Mouse (Mus musculus) forebrain, embryonic 14.5 days (tissue): ENCODE results near the gene Vill. TPM values are rescaled to one million over a fixed set of nuclear protein-coding genes. Genes with fewer than 3 reads are reported as not detected.
A peak's percentile ranks its signal among the peaks of the same experiment; 100 is the strongest.

Source experiments
- ATAC-seq: fragments of 200-750 bp; cut with Nextera tagmentation; 2 replicates; pipeline ENCODE4 v1.8.0; 2017; ENCODE audit warnings: mild to moderate bottlenecking, moderate library complexity
- DNase-seq: peaks from one replicate; pipeline ENCODE4 v3.0.0-alpha.2; 2015; ENCODE audit warnings: low spot score
- H3K27ac ChIP-seq: fragments of 300-500 bp; sonication (generic); 2 replicates; pipeline ENCODE4 v1.5.1; 2014; ENCODE audit warnings: low read depth, mild to moderate bottlenecking, control low read depth, low read length, moderate library complexity
- H3K27me3 ChIP-seq: fragments of 300-500 bp; sonication (generic); replicated peaks from 2 replicates; pipeline ENCODE4 v1.6.1; 2014; ENCODE audit warnings: low read length, control low read depth, mixed read lengths; ENCODE audit not compliant: control insufficient read depth, insufficient read depth
- H3K36me3 ChIP-seq: fragments of 300-500 bp; sonication (generic); 2 replicates; pipeline ENCODE4 v1.6.1; 2014; ENCODE audit warnings: low read length, control low read depth; ENCODE audit not compliant: control insufficient read depth, insufficient read depth
- H3K4me1 ChIP-seq: fragments of 300-500 bp; sonication (generic); 2 replicates; pipeline ENCODE4 v1.6.1; 2014; ENCODE audit warnings: antibody characterized with exemption, low read length, control low read depth; ENCODE audit not compliant: control insufficient read depth, insufficient read depth
- H3K4me2 ChIP-seq: fragments of 300-500 bp; sonication (generic); 2 replicates; pipeline ENCODE4 v1.6.1; 2014; ENCODE audit warnings: mild to moderate bottlenecking, control low read depth, low read length
- H3K4me3 ChIP-seq: fragments of 300-500 bp; sonication (generic); 2 replicates; pipeline ENCODE4 v1.5.1; 2014; ENCODE audit warnings: low read depth, low read length, control low read depth
- H3K9ac ChIP-seq: fragments of 300-500 bp; sonication (generic); 2 replicates; pipeline ENCODE4 v1.6.1; 2014; ENCODE audit warnings: mild to moderate bottlenecking, low read length, control low read depth, moderate library complexity
- H3K9me3 ChIP-seq: fragments of 300-500 bp; sonication (generic); replicated peaks from 2 replicates; pipeline ENCODE4 v1.6.1; 2016; ENCODE audit warnings: low read length, control low read depth, mixed read lengths; ENCODE audit not compliant: control insufficient read depth
- WGBS: fragments of 180-500 bp; shearing (Covaris S2); extraction: QIAGEN DNeasy Blood & Tissue Kit; methylation state at CpG from one replicate; pipeline ENCODE4 v1.1.7; 2014; 5-methylcytosine and 5-hydroxymethylcytosine counted together
- polyA plus RNA-seq: library from polyadenylated mRNA; unstranded; fragments of >200 nt; fragmentation: Nextera tagmentation; extraction: Ambion mirVana; gene quantifications from 2 replicates; pipeline ENCODE4 v1.2.1, GENCODE M21; 2014

Vill gene
- polyA plus RNA-seq, 1 experiment from 2014 or later = 4.0 TPM

DNA sequence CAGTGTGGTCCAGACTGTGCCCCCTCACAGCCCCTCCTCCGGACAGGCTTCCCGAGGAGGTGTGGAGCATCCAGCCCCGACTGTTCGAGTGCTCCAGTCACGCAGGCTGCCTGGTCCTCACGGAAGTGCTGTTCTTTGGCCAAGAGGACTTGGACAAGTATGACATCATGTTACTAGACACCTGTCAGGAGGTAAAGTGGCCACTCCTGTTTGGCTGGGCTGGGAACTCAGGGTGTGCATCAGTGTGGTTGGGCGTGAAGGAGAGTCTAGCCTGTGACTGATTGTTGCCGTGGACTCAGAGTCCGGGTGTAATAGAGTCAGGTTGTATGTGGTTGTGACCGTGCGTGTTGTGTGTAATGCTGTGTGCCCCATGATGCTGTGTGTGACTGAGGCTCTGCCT, 15.7 kb downstream of the Vill start:
- no peak for ATAC-seq

DNA sequence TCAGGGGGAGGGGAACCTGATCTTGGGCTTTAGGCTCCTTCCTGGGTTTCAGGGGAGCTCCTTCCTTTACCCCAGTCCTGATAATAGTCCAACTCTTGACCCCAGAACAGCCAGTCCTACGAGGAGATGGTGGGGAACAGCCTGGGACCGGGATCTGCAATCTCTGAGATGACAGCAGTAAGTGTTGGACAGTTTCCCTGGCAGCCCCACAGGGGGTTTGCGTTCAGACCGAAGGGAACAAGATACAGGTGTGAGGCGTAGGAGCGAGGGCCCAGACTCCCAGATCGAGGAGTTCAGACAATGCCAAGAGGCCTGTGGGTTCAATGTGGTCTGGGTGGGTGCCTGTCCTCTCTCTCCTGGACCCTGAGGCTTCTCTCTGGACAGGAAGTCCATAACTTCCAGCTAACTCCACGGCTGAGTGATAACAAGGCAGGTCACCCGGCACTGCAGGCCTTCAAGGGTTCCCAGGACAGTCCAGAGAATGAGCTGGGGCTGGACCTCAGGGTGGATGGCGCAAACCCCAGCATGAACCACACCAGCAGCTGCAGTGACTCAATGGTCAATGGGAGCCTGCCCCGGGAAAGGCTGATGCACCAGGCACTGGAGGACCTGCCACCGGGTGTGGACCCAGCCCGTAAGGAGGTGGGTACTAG, 17.7 kb downstream of the Vill start:
- DNase-seq = no peak
- H3K4me3 ChIP-seq = no peak overlapping the region
- H3K36me3 ChIP-seq = no peaks in the 10 kb centered on the region
- no peaks in the 10 kb centered on the region for H3K9me3 ChIP-seq
- H3K27ac ChIP-seq = no peak overlapping the region
- 88% methylated on average over 13 of the region's 13 CpGs for WGBS
- ATAC-seq = no peak
- H3K27me3 ChIP-seq = no peaks in the 10 kb centered on the region
- no peaks in the 10 kb centered on the region for H3K4me1 ChIP-seq
- no peak overlapping the region for H3K9ac ChIP-seq
- H3K4me2 ChIP-seq = no peak overlapping the region

More for the DNA sequence above, 15.7 kb downstream of the Vill start:
- H3K4me1 ChIP-seq = no peaks in the 10 kb centered on the region
- H3K36me3 ChIP-seq = no peaks in the 10 kb centered on the region
- no peak overlapping the region for H3K9ac ChIP-seq
- 92% methylated on average over 11 of the region's 11 CpGs for WGBS
- no peak overlapping the region for H3K4me2 ChIP-seq
- no peaks in the 10 kb centered on the region for H3K9me3 ChIP-seq
- no peak for DNase-seq
- H3K27ac ChIP-seq = no peak overlapping the region
- no peaks in the 10 kb centered on the region for H3K27me3 ChIP-seq
- no peak overlapping the region for H3K4me3 ChIP-seq

DNA sequence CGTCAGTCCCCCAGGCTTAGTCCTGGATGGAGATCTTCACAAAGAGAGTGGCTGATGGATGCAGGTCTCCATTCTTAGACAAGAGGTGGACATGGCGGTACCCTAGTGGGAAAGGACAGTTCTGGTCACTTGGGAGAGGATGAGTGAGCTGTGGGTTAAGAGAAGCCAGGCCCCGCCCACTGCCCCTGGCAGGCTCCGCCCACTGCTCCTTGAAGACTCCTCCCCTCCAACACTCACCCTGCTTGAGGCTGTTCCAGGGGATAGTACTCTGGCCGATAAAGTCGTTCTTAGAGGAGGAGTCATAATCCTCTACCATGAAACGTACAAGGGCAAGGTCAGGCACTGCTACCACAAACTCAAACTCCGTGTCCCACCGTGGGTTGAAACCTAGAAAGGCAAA, 19.2 kb downstream of the Vill start:
- Histone ChIP-seq H3K27ac (no peak overlapping the region), H3K27me3 (no peaks in the 10 kb centered on the region), H3K4me2 (no peak overlapping the region), H3K4me1 (no peaks in the 10 kb centered on the region), H3K36me3 (no peaks in the 10 kb centered on the region), H3K4me3 (no peak overlapping the region), H3K9ac (no peak overlapping the region), H3K9me3 (no peaks in the 10 kb centered on the region)
- ATAC-seq = no peak
- 84% methylated on average over 9 of the region's 9 CpGs for WGBS
- DNase-seq = no peak

DNA sequence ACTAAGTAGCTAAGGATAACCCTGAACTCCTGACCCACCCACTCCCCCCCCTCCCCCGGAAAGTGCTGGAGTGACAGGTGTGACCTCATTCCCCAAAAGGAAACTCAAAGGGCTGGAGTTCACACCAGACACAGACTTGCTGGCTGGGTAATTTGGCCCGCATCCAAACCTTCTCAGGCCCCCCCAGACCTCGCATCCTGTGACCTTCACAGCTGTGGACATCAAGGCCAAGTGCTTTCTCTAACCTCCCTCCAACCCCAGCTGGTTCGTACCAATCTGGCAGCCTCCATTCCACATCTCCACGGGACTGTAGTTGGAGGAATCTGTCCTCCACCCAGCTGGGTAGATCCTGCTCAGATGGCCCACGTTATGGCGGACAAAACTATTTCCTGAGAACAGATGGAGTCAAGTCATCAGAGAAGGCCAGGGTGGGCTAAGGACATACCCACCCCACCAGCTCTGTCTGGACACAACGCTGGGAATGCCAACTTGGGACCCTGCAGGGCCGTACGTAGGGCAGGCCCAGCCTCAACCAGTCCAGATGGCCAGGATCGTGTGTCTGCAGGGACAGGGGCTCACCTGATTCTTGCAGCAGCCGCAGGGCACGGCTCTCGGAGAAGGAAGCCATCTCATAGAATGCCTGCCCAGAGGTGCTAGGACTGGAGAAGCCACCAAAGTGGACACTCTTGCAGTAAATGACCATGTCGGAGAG, 20.8 kb downstream of the Vill start:
- Histone ChIP-seq H3K4me1 (no peaks in the 10 kb centered on the region), H3K36me3 (no peaks in the 10 kb centered on the region), H3K9ac (no peak overlapping the region), H3K4me2 (no peak overlapping the region), H3K9me3 (no peaks in the 10 kb centered on the region), H3K4me3 (no peak overlapping the region), H3K27ac (no peak overlapping the region), H3K27me3 (no peaks in the 10 kb centered on the region)
- WGBS = 87% methylated on average over 15 of the region's 15 CpGs
- DNase-seq = no peak
- no peak for ATAC-seq

DNA sequence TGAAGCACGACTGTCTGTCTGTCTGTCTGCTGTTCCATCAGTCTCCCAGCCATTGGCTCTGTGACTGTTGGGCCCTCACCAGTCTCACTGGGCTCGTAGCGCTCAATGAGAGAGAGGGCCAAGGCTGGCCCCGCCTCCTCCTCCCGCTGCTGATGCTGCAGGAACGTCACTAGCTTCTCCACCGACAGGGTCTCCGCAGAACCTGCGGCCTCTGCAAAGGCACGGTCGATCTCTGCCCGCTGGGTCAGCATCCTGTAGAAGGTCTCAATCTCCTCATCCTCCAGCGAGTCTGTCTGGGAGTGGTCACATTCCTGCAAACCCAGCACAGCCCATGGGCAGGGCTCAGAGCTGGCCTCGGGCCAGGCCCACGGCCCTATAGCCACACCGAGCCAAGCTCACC, 23.1 kb downstream of the Vill start:
- H3K4me2 ChIP-seq = no peak overlapping the region
- H3K27me3 ChIP-seq = no peaks in the 10 kb centered on the region
- 77% methylated on average over 16 of the region's 16 CpGs for WGBS
- DNase-seq (no peak), ATAC-seq (no peak)
- H3K4me3 ChIP-seq = no peak overlapping the region
- H3K9me3 ChIP-seq = no peaks in the 10 kb centered on the region
- H3K9ac ChIP-seq = no peak overlapping the region
- no peaks in the 10 kb centered on the region for H3K4me1 ChIP-seq
- no peaks in the 10 kb centered on the region for H3K36me3 ChIP-seq
- no peak overlapping the region for H3K27ac ChIP-seq

DNA sequence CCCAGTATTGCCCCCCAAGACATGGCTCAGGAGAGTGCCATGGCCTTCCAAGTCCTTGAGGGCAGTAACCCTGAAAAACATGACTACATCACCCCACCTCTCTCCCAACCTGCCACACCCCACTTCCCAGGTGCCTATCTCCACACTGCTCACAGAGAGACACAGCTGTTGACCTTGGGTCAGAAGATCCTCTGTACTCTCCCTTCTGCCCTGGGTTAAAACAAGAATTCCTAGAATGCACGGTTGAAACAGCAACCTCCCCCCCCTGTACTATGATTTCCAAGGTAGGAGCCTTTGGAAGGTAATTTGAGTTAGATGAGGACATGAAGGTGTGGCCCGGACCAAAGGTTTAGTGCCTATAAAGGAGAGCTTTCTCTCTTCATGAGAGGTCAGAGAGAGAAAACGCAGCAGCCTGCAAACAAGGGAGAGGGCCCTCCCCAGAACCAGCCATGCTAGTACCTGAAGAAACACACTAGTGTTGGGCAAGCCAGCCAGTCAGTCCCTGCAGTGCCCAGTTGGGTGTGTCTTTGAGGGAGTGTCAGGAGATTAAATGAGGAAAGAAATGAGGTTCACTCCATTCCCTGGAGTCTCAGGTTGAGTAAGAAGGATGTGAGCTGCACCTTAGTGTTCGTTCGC, 27.6 kb downstream of the Vill start:
- Histone ChIP-seq H3K4me3 (no peak overlapping the region), H3K9ac (no peak overlapping the region), H3K27ac (no peak overlapping the region), H3K9me3 (no peaks in the 10 kb centered on the region), H3K36me3 (no peaks in the 10 kb centered on the region), H3K27me3 (no peaks in the 10 kb centered on the region), H3K4me2 (no peak overlapping the region), H3K4me1 (0 out of 2 replicates have a peak, but pooled peaks cover 4% of the 10 kb centered on the region)
- DNase-seq = no peak
- no peak for ATAC-seq
- 89% methylated on average over 5 of the region's 5 CpGs for WGBS

DNA sequence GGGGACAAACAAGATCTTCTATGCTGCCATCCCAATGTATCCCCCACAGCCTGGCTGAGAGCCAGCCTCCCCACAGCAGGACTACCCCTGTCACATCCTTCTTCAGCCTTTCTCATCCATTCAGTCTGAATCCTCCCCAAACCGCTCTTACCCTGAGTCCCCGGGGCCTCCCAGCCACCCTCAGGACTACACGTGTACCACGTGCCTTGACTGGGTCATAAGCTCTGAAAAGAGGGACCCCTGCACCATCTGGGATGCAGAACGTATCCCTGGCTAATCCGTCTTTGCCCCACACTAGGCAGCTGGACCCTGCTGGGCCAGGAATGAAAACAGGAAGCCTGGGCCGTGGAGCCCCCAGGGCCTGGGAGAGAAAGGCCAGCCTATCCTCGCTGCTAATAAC, 29.5 kb downstream of the Vill start:
- Histone ChIP-seq H3K4me2 (no peak overlapping the region), H3K27me3 (no peaks in the 10 kb centered on the region), H3K36me3 (no peaks in the 10 kb centered on the region), H3K4me1 (0 out of 2 replicates have a peak, but pooled peaks cover 4% of the 10 kb centered on the region), H3K9ac (peak overlapping the region; percentile 42), H3K9me3 (no peaks in the 10 kb centered on the region), H3K27ac (no peak overlapping the region), H3K4me3 (no peak overlapping the region)
- peak; percentile 56 for DNase-seq
- WGBS = 2% methylated on average over 8 of the region's 8 CpGs
- ATAC-seq = peak; percentile 79

DNA sequence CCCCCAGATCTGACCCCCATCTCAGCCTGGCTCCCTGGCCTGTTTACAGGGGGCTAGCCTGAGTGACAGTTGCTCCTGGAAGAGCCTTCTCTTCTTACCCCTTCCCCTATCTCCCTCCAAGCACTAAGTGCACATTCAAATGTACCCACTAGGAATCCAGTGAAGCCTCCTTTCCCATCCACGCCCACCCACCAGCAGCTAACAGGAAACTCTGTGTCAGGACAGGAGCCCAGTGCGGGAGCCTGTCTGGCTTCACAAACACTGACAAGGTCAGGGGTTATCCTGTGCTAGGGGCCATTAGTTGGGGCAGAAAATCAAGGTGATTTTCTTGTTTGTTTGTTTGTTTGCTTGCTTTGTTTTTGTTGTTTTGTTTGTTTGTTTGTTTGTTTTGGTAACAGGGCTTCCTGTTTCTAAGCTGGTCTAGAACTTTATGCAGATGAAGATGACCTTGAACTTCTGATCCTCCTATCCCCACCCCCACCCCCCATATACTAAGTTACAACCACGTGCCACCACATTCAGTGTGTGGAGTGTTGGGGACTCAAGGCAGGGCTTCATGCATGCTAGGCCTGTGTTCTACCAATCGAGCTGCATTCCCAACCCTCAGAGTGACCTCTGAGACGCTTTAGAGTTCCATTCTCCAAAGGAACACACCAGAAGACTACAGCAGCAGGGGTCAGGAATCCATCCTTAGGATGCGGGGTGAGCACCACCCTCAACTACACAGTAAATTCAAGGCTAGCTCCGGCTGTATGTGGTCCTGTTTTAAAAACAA, 30.3 kb downstream of the Vill start:
- H3K4me2 ChIP-seq = no peak overlapping the region
- H3K36me3 ChIP-seq = no peaks in the 10 kb centered on the region
- 0 out of 2 replicates have a peak overlapping the region, but pooled peaks have one; percentile 46 for H3K27ac ChIP-seq
- ATAC-seq = 0 out of 2 replicates have a peak, but pooled peaks have one; percentile 17
- no peak overlapping the region for H3K9ac ChIP-seq
- no peak overlapping the region for H3K4me3 ChIP-seq
- 0 out of 2 replicates have a peak, but pooled peaks cover 5% of the 10 kb centered on the region for H3K4me1 ChIP-seq
- no peaks in the 10 kb centered on the region for H3K9me3 ChIP-seq
- 71% methylated on average over 7 of the region's 7 CpGs for WGBS
- 0 out of 2 replicates have a peak, but pooled peaks cover 2% of the 10 kb centered on the region for H3K27me3 ChIP-seq
- no peak for DNase-seq
